Mouse (Mus musculus) neural tube, embryonic 11.5 days (tissue): ENCODE results near the gene Sele. TPM values are rescaled to one million over a fixed set of nuclear protein-coding genes. Genes with fewer than 3 reads are reported as not detected.

ENCODE experiments used
- ATAC-seq: fragments of 200-750 bp; cut with Nextera tagmentation; 2 replicates; pipeline ENCODE4 v1.8.0; 2017; ENCODE audit warnings: moderate number of reproducible peaks, mild to moderate bottlenecking, moderate TSS enrichment, moderate library complexity; ENCODE audit not compliant: insufficient read depth, low FRiP score, low TSS enrichment
- DNase-seq: peaks from one replicate; pipeline ENCODE4 v3.0.0-alpha.2; 2015; ENCODE audit warnings: low spot score
- H3K27ac ChIP-seq: fragments of 300-500 bp; sonication (generic); 2 replicates; pipeline ENCODE4 v1.5.1; 2014; ENCODE audit warnings: low read depth, mild to moderate bottlenecking, low read length
- H3K27me3 ChIP-seq: fragments of 300-500 bp; sonication (generic); 2 replicates; pipeline ENCODE4 v1.6.1; 2014; ENCODE audit warnings: mild to moderate bottlenecking, low read length, mixed read lengths; ENCODE audit not compliant: control insufficient read depth, insufficient read depth
- H3K36me3 ChIP-seq: fragments of 300-500 bp; sonication (generic); 2 replicates; pipeline ENCODE4 v1.6.1; 2014; ENCODE audit warnings: mild to moderate bottlenecking, low read length, moderate library complexity, mixed read lengths; ENCODE audit not compliant: control insufficient read depth, insufficient read depth
- H3K4me1 ChIP-seq: fragments of 300-500 bp; sonication (generic); 2 replicates; pipeline ENCODE4 v1.6.1; 2014; ENCODE audit warnings: low read length, mixed read lengths; ENCODE audit not compliant: control insufficient read depth, insufficient read depth
- H3K4me2 ChIP-seq: fragments of 300-500 bp; sonication (generic); 2 replicates; pipeline ENCODE4 v1.6.1; 2014; ENCODE audit warnings: low read depth, mild to moderate bottlenecking, moderate library complexity
- H3K4me3 ChIP-seq: fragments of 300-500 bp; sonication (generic); 2 replicates; pipeline ENCODE4 v1.5.1; 2014; ENCODE audit warnings: low read depth, low read length
- H3K9ac ChIP-seq: fragments of 300-500 bp; sonication (generic); 2 replicates; pipeline ENCODE4 v1.6.1; 2014; ENCODE audit warnings: mild to moderate bottlenecking, low read length
- H3K9me3 ChIP-seq: fragments of 300-500 bp; sonication (generic); 2 replicates; pipeline ENCODE4 v1.6.1; 2016; ENCODE audit warnings: low read length; ENCODE audit not compliant: control insufficient read depth
- WGBS: fragments of 180-500 bp; shearing (Covaris S2); extraction: QIAGEN DNeasy Blood & Tissue Kit; methylation state at CpG from one replicate; pipeline ENCODE4 v1.1.7; 2014; 5-methylcytosine and 5-hydroxymethylcytosine counted together
- polyA plus RNA-seq: library from polyadenylated mRNA; unstranded; fragments of >200 nt; fragmentation: Nextera tagmentation; extraction: Ambion mirVana; gene quantifications from 2 replicates; pipeline ENCODE4 v1.2.1, GENCODE M21; 2014

Gene Sele
- polyA plus RNA-seq, 1 experiment from 2014 or later: 0.08 TPM

GRCm38 (mm10) chr1:164062856-164063255 is 14.8 kb downstream of the Sele start:
- H3K27ac ChIP-seq: no peak overlapping the region
- H3K36me3 ChIP-seq: no peaks in the 10 kb centered on the region
- H3K4me1 ChIP-seq: no peaks in the 10 kb centered on the region
- ATAC-seq (no peak), DNase-seq (no peak)
- no peak overlapping the region for H3K4me3 ChIP-seq
- H3K4me2 ChIP-seq: no peak overlapping the region
- no peaks in the 10 kb centered on the region for H3K27me3 ChIP-seq
- 71% methylated on average over 2 of the region's 2 CpGs for WGBS
- no peak overlapping the region for H3K9ac ChIP-seq
- H3K9me3 ChIP-seq: no peaks in the 10 kb centered on the region

- H3K36me3 ChIP-seq: no peaks in the 10 kb centered on the region
- no peak overlapping the region for H3K9ac ChIP-seq
- H3K4me1 ChIP-seq: no peaks in the 10 kb centered on the region
- H3K4me3 ChIP-seq: no peak overlapping the region
- no peak overlapping the region for H3K4me2 ChIP-seq
- ATAC-seq: no peak
- H3K27ac ChIP-seq: no peak overlapping the region
- H3K9me3 ChIP-seq: no peaks in the 10 kb centered on the region
- whole genome bisulfite sequencing: 72% methylated on average over 3 of the region's 3 CpGs
- DNase-seq: no peak
- H3K27me3 ChIP-seq: no peaks in the 10 kb centered on the region
Observed at GRCm38 (mm10) chr1:164063745-164064144, 15.7 kb downstream of the Sele start.

GRCm38 (mm10) chr1:164069261-164069660 is 21.2 kb downstream of the Sele start:
- H3K4me3 ChIP-seq: no peak overlapping the region
- no peaks in the 10 kb centered on the region for H3K27me3 ChIP-seq
- H3K4me2 ChIP-seq: no peak overlapping the region
- no peak for DNase-seq
- no peaks in the 10 kb centered on the region for H3K4me1 ChIP-seq
- no peaks in the 10 kb centered on the region for H3K9me3 ChIP-seq
- ATAC-seq: no peak
- H3K27ac ChIP-seq: no peak overlapping the region
- H3K36me3 ChIP-seq: no peaks in the 10 kb centered on the region
- no peak overlapping the region for H3K9ac ChIP-seq

GRCm38 (mm10) chr1:164070461-164070860 is 22.4 kb downstream of the Sele start:
- no peak for DNase-seq
- Histone ChIP-seq H3K9me3 (no peaks in the 10 kb centered on the region), H3K4me3 (no peak overlapping the region), H3K27me3 (no peaks in the 10 kb centered on the region), H3K4me1 (no peaks in the 10 kb centered on the region), H3K4me2 (no peak overlapping the region), H3K27ac (no peak overlapping the region), H3K36me3 (no peaks in the 10 kb centered on the region), H3K9ac (no peak overlapping the region)
- 88% methylated on average over 4 of the region's 4 CpGs for WGBS
- no peak for ATAC-seq

- no peaks in the 10 kb centered on the region for H3K36me3 ChIP-seq
- H3K4me3 ChIP-seq: no peak overlapping the region
- H3K27me3 ChIP-seq: no peaks in the 10 kb centered on the region
- H3K27ac ChIP-seq: no peak overlapping the region
- no peaks in the 10 kb centered on the region for H3K4me1 ChIP-seq
- no peak for ATAC-seq
- H3K9ac ChIP-seq: no peak overlapping the region
- WGBS: 88% methylated on average over 7 of the region's 7 CpGs
- H3K4me2 ChIP-seq: no peak overlapping the region
- H3K9me3 ChIP-seq: no peaks in the 10 kb centered on the region
- DNase-seq: no peak
Observed at GRCm38 (mm10) chr1:164071111-164071510, 23.1 kb downstream of the Sele start.

GRCm38 (mm10) chr1:164072001-164072400 is 24.0 kb downstream of the Sele start:
- H3K4me3 ChIP-seq: no peak overlapping the region
- H3K4me2 ChIP-seq: no peak overlapping the region
- H3K27me3 ChIP-seq: no peaks in the 10 kb centered on the region
- H3K4me1 ChIP-seq: no peaks in the 10 kb centered on the region
- H3K27ac ChIP-seq: no peak overlapping the region
- no peaks in the 10 kb centered on the region for H3K36me3 ChIP-seq
- DNase-seq (no peak), ATAC-seq (no peak)
- WGBS: 88% methylated on average over 4 of the region's 4 CpGs
- H3K9me3 ChIP-seq: no peaks in the 10 kb centered on the region
- no peak overlapping the region for H3K9ac ChIP-seq

GRCm38 (mm10) chr1:164073091-164073490 is 25.1 kb downstream of the Sele start:
- H3K27ac ChIP-seq: no peak overlapping the region
- no peak for DNase-seq
- no peaks in the 10 kb centered on the region for H3K4me1 ChIP-seq
- no peaks in the 10 kb centered on the region for H3K9me3 ChIP-seq
- no peak overlapping the region for H3K4me3 ChIP-seq
- no peaks in the 10 kb centered on the region for H3K36me3 ChIP-seq
- H3K9ac ChIP-seq: no peak overlapping the region
- ATAC-seq: no peak
- 89% methylated on average over 9 of the region's 9 CpGs for WGBS
- no peak overlapping the region for H3K4me2 ChIP-seq
- no peaks in the 10 kb centered on the region for H3K27me3 ChIP-seq

- H3K4me2 ChIP-seq: no peak overlapping the region
- no peaks in the 10 kb centered on the region for H3K4me1 ChIP-seq
- 89% methylated on average over 7 of the region's 7 CpGs for WGBS
- no peak overlapping the region for H3K4me3 ChIP-seq
- no peaks in the 10 kb centered on the region for H3K36me3 ChIP-seq
- no peak overlapping the region for H3K27ac ChIP-seq
- H3K27me3 ChIP-seq: no peaks in the 10 kb centered on the region
- no peak for DNase-seq
- no peaks in the 10 kb centered on the region for H3K9me3 ChIP-seq
- no peak overlapping the region for H3K9ac ChIP-seq
- no peak for ATAC-seq
Observed at GRCm38 (mm10) chr1:164073803-164074202, 25.8 kb downstream of the Sele start.

GRCm38 (mm10) chr1:164074606-164075140 is 26.6 kb downstream of the Sele start:
- no peak overlapping the region for H3K4me2 ChIP-seq
- DNase-seq (no peak), ATAC-seq (no peak)
- H3K4me1 ChIP-seq: no peaks in the 10 kb centered on the region
- no peaks in the 10 kb centered on the region for H3K27me3 ChIP-seq
- no peaks in the 10 kb centered on the region for H3K9me3 ChIP-seq
- H3K27ac ChIP-seq: no peak overlapping the region
- H3K36me3 ChIP-seq: no peaks in the 10 kb centered on the region
- 81% methylated on average over 2 of the region's 2 CpGs for WGBS
- no peak overlapping the region for H3K4me3 ChIP-seq
- no peak overlapping the region for H3K9ac ChIP-seq
